In the genomic region with DNA sequence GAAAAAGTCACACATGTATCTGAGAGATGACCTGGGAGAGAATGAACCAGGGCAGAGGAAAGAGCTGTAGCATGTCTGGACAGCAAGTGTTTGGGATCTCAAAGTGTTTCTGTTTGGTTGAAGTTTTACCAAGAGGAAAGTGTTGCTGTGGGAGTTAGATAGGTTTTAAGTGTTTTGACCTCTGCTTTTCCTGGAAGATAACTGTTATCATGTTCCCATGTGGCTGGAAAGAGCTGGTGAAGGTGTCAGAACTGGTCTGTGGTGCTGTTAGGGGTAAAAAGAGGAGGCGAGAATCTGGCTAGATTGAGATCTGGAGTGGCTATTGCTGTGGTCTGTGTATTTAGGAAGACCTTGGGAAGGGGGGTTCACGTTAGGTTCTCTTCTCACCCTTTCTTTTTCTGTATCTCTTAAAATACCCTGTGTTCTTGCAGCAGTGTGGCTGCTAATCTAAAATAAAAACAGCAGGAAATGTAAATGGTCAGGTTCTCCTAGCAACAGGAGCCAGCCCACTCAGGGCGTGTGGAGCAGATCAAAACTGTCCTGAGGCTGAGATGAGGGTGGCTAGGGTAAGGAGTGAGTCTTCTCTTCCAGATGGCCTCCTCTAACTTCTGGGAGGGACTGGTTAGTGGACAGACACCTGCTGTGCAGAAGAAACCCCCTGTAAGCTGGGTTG, we compare ENCODE assay signal across 33 mouse cellular contexts. TPM values are rescaled to one million over a fixed set of nuclear protein-coding genes. Genes with fewer than 3 reads are reported as not detected.
DNase-seq lines count a peak whose midpoint lies in the region; ATAC-seq lines count a peak whose summit lies in the region.
"Had no signal": no experiment of that assay in that cellular context is flagged by ENCODE, and none has a peak within 500 bp of the region (broad histone marks: within the 10 kb centered on the region; RNA-seq: fewer than 3 reads in every experiment).

No protein-coding gene starts in this region.

- H3K4me2 ChIP-seq in heart, embryonic 11.5 days = peak overlapping the region; percentile 29
- H3K4me2 ChIP-seq in liver, embryonic 15.5 days = no peak overlapping the region
- H3K4me2 ChIP-seq: forebrain, embryonic 13.5 days; hindbrain, embryonic 14.5 days; limb, embryonic 13.5 days; midbrain, embryonic 12.5 days; neural tube, embryonic 13.5 days; stomach, embryonic 15.5 days had no signal

- intact Hi-C loops in heart, postnatal 36 days (cut with DNase I) = no loop called here

- H3K36me3 ChIP-seq in heart, embryonic 11.5 days (ENCODE audit: control insufficient read depth, insufficient read depth, low read length) = no peaks in the 10 kb centered on the region
- no peaks in the 10 kb centered on the region for H3K36me3 ChIP-seq in liver, embryonic 15.5 days (replicated peaks)
- H3K36me3 ChIP-seq: limb, embryonic 13.5 days; midbrain, embryonic 12.5 days; neural tube, embryonic 13.5 days; stomach, embryonic 15.5 days had no signal

- H3K4me1 ChIP-seq in heart, embryonic 11.5 days (ENCODE audit: control insufficient read depth, insufficient read depth, low read length) = peaks cover 27% of the 10 kb centered on the region
- peaks cover 40% of the 10 kb centered on the region for H3K4me1 ChIP-seq in liver, embryonic 15.5 days (replicated peaks)

- no peak overlapping the region for H3K9ac ChIP-seq in heart, embryonic 11.5 days (ENCODE audit: low read depth, low read length)
- no peak overlapping the region for H3K9ac ChIP-seq in liver, embryonic 15.5 days
- H3K9ac ChIP-seq: forebrain, embryonic 13.5 days; hindbrain, embryonic 14.5 days; limb, embryonic 13.5 days; midbrain, embryonic 12.5 days; neural tube, embryonic 13.5 days; stomach, embryonic 15.5 days had no signal

- H3K4me3 ChIP-seq in heart, embryonic 11.5 days (ENCODE audit: low read depth, low read length) = no peak overlapping the region
- H3K4me3 ChIP-seq in liver, embryonic 15.5 days (replicated peaks) = no peak overlapping the region
- H3K4me3 ChIP-seq: forebrain, embryonic 13.5 days; limb, embryonic 13.5 days; midbrain, embryonic 12.5 days; myocyte; neural tube, embryonic 13.5 days; stomach, embryonic 15.5 days had no signal

- no peak for ATAC-seq in heart, embryonic 11.5 days (replicated peaks; ENCODE audit: insufficient number of reproducible peaks, low FRiP score, low TSS enrichment)
- ATAC-seq in common myeloid progenitor, adult 5-6 weeks (replicated peaks; ENCODE audit: low read depth, poor library complexity, severe bottlenecking) = peak; percentile 12
- 0 out of 2 replicates have a peak, but pooled peaks have one; percentile 23 for ATAC-seq in liver, embryonic 15.5 days (ENCODE audit: insufficient read depth)
- ATAC-seq: activated CD4-positive, CD25-positive, alpha-beta regulatory T cell, adult 4 months; CD4-positive, CD25-positive, alpha-beta regulatory T cell, adult 4 months; forebrain, embryonic 13.5 days; intestine, postnatal 0 days; lung, postnatal 0 days had no signal

- no peaks in the 10 kb centered on the region for H3K9me3 ChIP-seq in heart, embryonic 11.5 days (replicated peaks; ENCODE audit: control insufficient read depth, low read length)
- no peaks in the 10 kb centered on the region for H3K9me3 ChIP-seq in liver, embryonic 15.5 days (replicated peaks)
- H3K9me3 ChIP-seq: forebrain, embryonic 13.5 days; limb, embryonic 13.5 days; midbrain, embryonic 12.5 days; neural tube, embryonic 13.5 days; stomach, embryonic 15.5 days had no signal

- H3K27ac ChIP-seq in heart, embryonic 11.5 days (ENCODE audit: low read depth, low read length) = 0 out of 2 replicates have a peak overlapping the region, but pooled peaks have one; percentile 10
- H3K27ac ChIP-seq in liver, embryonic 15.5 days (replicated peaks) = no peak overlapping the region
- H3K27ac ChIP-seq: forebrain, embryonic 13.5 days; hindbrain, embryonic 14.5 days; limb, embryonic 13.5 days; midbrain, embryonic 12.5 days; neural tube, embryonic 13.5 days; stomach, embryonic 15.5 days had no signal

- no peaks in the 10 kb centered on the region; the same call in 1 of the 2 replicates for H3K27me3 ChIP-seq in heart, embryonic 11.5 days (ENCODE audit: control insufficient read depth, insufficient read depth, low read length)
- H3K27me3 ChIP-seq in liver, embryonic 15.5 days = no peaks in the 10 kb centered on the region
- H3K27me3 ChIP-seq: forebrain, embryonic 13.5 days; midbrain, embryonic 12.5 days; neural tube, embryonic 13.5 days; stomach, embryonic 15.5 days had no signal

- no peak for DNase-seq in heart, postnatal 36 days
- peak; percentile 42 for DNase-seq in 416B (ENCODE audit: low read depth)
- DNase-seq in right cerebral cortex, postnatal 36 days (ENCODE audit: low spot score in 2 of 2) = no peak
- DNase-seq in natural killer cell, adult 2 months (ENCODE audit: low spot score in 2 of 2) = no peak
- DNase-seq in right cerebral cortex, adult 18-20 months = no peak
- DNase-seq: adrenal gland, adult 2 months; adrenal gland, postnatal 36 days; cerebellum, adult 2 months; cerebellum, postnatal 14 days; gastrocnemius, postnatal 14 days; heart, postnatal 4 days; kidney, adult 9 months; kidney, postnatal 10 days; lung, adult 18-20 months; lung, postnatal 4 days; right cerebral cortex, postnatal 14 days; thymus, postnatal 14 days had no signal

- WGBS in heart, embryonic 11.5 days (ENCODE audit: insufficient replicate concordance) = 13% methylated on average over 3 of the region's 3 CpGs
- 6% methylated on average over 3 of the region's 3 CpGs for WGBS in liver, embryonic 15.5 days (ENCODE audit: insufficient replicate concordance)

RNA-seq across cellular contexts. Expression of a gene that starts 16.8 kb away (rescaled TPM):
- polyA plus RNA-seq in heart, embryonic 11.5 days (2014; fragmentation: Nextera tagmentation; extraction: Ambion mirVana) = 7.8 and 10.6 TPM in 2 replicates
- total RNA-seq in heart, postnatal 36 days (2021) = 1 to 10 TPM; 9.6 to 9.7 TPM
- total RNA-seq in common myeloid progenitor, adult 5-6 weeks (2017) = 11.8 and 12.2 TPM in 2 replicates
- 5.6 and 6.4 TPM in 2 replicates for polyA plus RNA-seq in liver, embryonic 15.5 days (2015; fragmentation: Nextera tagmentation; extraction: Ambion mirVana)

RNA-seq across cellular contexts. Expression of a gene that starts 19.6 kb away (rescaled TPM):
- 4.8 and 5.2 TPM in 2 replicates for polyA plus RNA-seq in heart, embryonic 11.5 days (2014; fragmentation: Nextera tagmentation; extraction: Ambion mirVana)
- total RNA-seq in heart, postnatal 36 days (2021) = 1 to 10 TPM; 4.5 to 6.1 TPM
- total RNA-seq in common myeloid progenitor, adult 5-6 weeks (2017) = 17.1 and 36.8 TPM in 2 replicates
- polyA plus RNA-seq in liver, embryonic 15.5 days (2015; fragmentation: Nextera tagmentation; extraction: Ambion mirVana) = 5.4 and 6.2 TPM in 2 replicates

RNA-seq across cellular contexts. Expression of a gene that starts 33.3 kb away (rescaled TPM):
- polyA plus RNA-seq in heart, embryonic 11.5 days (2014; fragmentation: Nextera tagmentation; extraction: Ambion mirVana) = 1.5 and 1.6 TPM in 2 replicates
- total RNA-seq in heart, postnatal 36 days (2021) = 1 to 10 TPM; 4.0 to 4.7 TPM
- 0.50 TPM in 1 of 2 replicates, not detected in the other for total RNA-seq in common myeloid progenitor, adult 5-6 weeks (2017)
- 0.29 and 0.32 TPM in 2 replicates for polyA plus RNA-seq in liver, embryonic 15.5 days (2015; fragmentation: Nextera tagmentation; extraction: Ambion mirVana)
- polyA plus RNA-seq: activated CD4-positive, CD25-positive, alpha-beta regulatory T cell, adult 4 months; CD4-positive, CD25-positive, alpha-beta regulatory T cell, adult 4 months; embryonic facial prominence, embryonic 11.5 days; myocyte had no signal

RNA-seq across cellular contexts. Expression of a gene that starts 41.2 kb away (rescaled TPM):
- polyA plus RNA-seq in heart, embryonic 11.5 days (2014; fragmentation: Nextera tagmentation; extraction: Ambion mirVana) = 5.7 and 10.0 TPM in 2 replicates
- total RNA-seq in heart, postnatal 36 days (2021) = 1 to 10 TPM; 2.6 to 2.7 TPM
- total RNA-seq in common myeloid progenitor, adult 5-6 weeks (2017) = 5.9 and 15.3 TPM in 2 replicates
- polyA plus RNA-seq in liver, embryonic 15.5 days (2015; fragmentation: Nextera tagmentation; extraction: Ambion mirVana) = 1.3 and 1.5 TPM in 2 replicates

RNA-seq across cellular contexts. Expression of a gene that starts 44.5 kb away (rescaled TPM):
- polyA plus RNA-seq in heart, embryonic 11.5 days (2014; fragmentation: Nextera tagmentation; extraction: Ambion mirVana) = 45.4 and 59.6 TPM in 2 replicates
- total RNA-seq in heart, postnatal 36 days (2021) = 10 to 100 TPM; 66.9 to 79.2 TPM
- total RNA-seq in common myeloid progenitor, adult 5-6 weeks (2017) = 2.5 and 2.9 TPM in 2 replicates
- 14.5 and 17.9 TPM in 2 replicates for polyA plus RNA-seq in liver, embryonic 15.5 days (2015; fragmentation: Nextera tagmentation; extraction: Ambion mirVana)
- total RNA-seq: granulocyte monocyte progenitor cell, adult 5-6 weeks had no signal
- polyA plus RNA-seq: CD4-positive, CD25-positive, alpha-beta regulatory T cell, adult 4 months had no signal
